Mouse (Mus musculus): ENCODE results near the gene AK157302.

- no peak for TF ChIP-seq POLR2A (IDR thresholded peaks at IDR 0.05; ENCODE audit: borderline replicate concordance, low read depth, low read length)
- no peak for TF ChIP-seq CTCF (IDR thresholded peaks at IDR 0.05; ENCODE audit: low read depth, low read length)
These were observed 38.7 kb upstream of the AK157302 start for GRCm38 (mm10) chr13:21456347-21456746.

All from bone marrow macrophage, adult 2 months (primary cell).